ENCODE assay signal across 8 mouse cellular contexts in genomic region chr5:139793338-139794089, GRCm38 (mm10). TPM values are rescaled to one million over a fixed set of nuclear protein-coding genes. Genes with fewer than 3 reads are reported as not detected.
DNase-seq lines count a peak whose midpoint lies in the region; ATAC-seq lines count a peak whose summit lies in the region.

No protein-coding gene starts in this region.

- no peak for ATAC-seq in kidney, embryonic 15.5 days (replicated peaks; ENCODE audit: low FRiP score)

- WGBS in kidney, embryonic 15.5 days, result 37% methylated on average over 11 of the region's 11 CpGs
- 7% methylated on average over 11 of the region's 11 CpGs for WGBS in macrophage (ENCODE audit: missing documents)

- peak overlapping the region; percentile 42 for H3K27ac ChIP-seq in kidney, embryonic 15.5 days
- peak overlapping the region; percentile 72 for H3K27ac ChIP-seq in macrophage

- peak overlapping the region; percentile 86; the same call in 1 of the 2 replicates for H3K4me3 ChIP-seq in kidney, embryonic 15.5 days (replicated peaks)
- peak overlapping the region; percentile 83 for H3K4me3 ChIP-seq in macrophage (ENCODE audit: inconsistent target)

- peak overlapping the region; percentile 100 for H3K4me2 ChIP-seq in kidney, embryonic 15.5 days

- peaks cover 69% of the 10 kb centered on the region for H3K79me2 ChIP-seq in macrophage (ENCODE audit: inconsistent target)

- H3K36me3 ChIP-seq in kidney, embryonic 15.5 days, result no peaks in the 10 kb centered on the region
- peaks cover 15% of the 10 kb centered on the region; the same call in 1 of the 2 replicates for H3K36me3 ChIP-seq in macrophage (ENCODE audit: inconsistent target)

- peak overlapping the region; percentile 21; the same call in 1 of the 2 replicates for H3K9ac ChIP-seq in kidney, embryonic 15.5 days

- DNase-seq in adrenal gland, adult 2 months, result peak; percentile 63
- no peak for DNase-seq in adrenal gland, postnatal 4 days (ENCODE audit: low spot score in 2 of 2)
- DNase-seq in B cell, adult 2 months, result peak; percentile 46 to 50
- peak; percentile 83 to 85 for DNase-seq in heart, adult 18-20 months
- DNase-seq in layer of hippocampus, postnatal 10 days (ENCODE audit: low spot score in 2 of 2), result no peak
- no peak for DNase-seq in embryo, embryonic 10 days (ENCODE audit: low spot score)

- H3K27me3 ChIP-seq in kidney, embryonic 15.5 days, result no peaks in the 10 kb centered on the region

- H3K9me3 ChIP-seq in kidney, embryonic 15.5 days (replicated peaks), result no peaks in the 10 kb centered on the region

- H3K4me1 ChIP-seq in kidney, embryonic 15.5 days, result peaks cover 68% of the 10 kb centered on the region

RNA-seq across cellular contexts. Expression of gene Mafk, which starts 2.2 kb away (rescaled TPM):
- 10 to 100 TPM; 32.1 to 34.1 TPM for total RNA-seq in adrenal gland, adult 2 months (2021)
- polyA plus RNA-seq in adrenal gland, adult 2 months (2012; rRNA removed), result 28.8 and 29.8 TPM in 2 replicates
- total RNA-seq in adrenal gland, postnatal 4 days (2021), result 10 to 100 TPM; 21.9 to 23.2 TPM
- total RNA-seq in heart, adult 18-20 months (2021), result 10 to 100 TPM; 37.3 to 39.7 TPM
- polyA plus RNA-seq in kidney, embryonic 15.5 days (2015; fragmentation: Nextera tagmentation; extraction: Ambion mirVana), result 10.6 and 11.1 TPM in 2 replicates
- 100 to 1,000 TPM in 1 of 26 experiments, 10 to 100 TPM in 25; 23.0 to 116 (median 37.1) TPM for total RNA-seq in macrophage (2018; cell fraction: chromatin; rRNA removed)
- 10 to 100 TPM; 22.0 to 77.2 (median 26.9) TPM for total RNA-seq in macrophage (2018; cell fraction: cytosol; rRNA removed)
- 100 to 1,000 TPM in 1 of 26 experiments, 10 to 100 TPM in 25; 29.3 to 101 (median 41.7) TPM for total RNA-seq in macrophage (2018; cell fraction: nucleus; rRNA removed)
- 20.1 to 25.2 TPM (median 22.3 TPM) in 3 replicates for polyA plus RNA-seq in macrophage (2018)
- total RNA-seq in layer of hippocampus, postnatal 10 days (2021), result 10 to 100 TPM; 10.3 to 10.4 TPM

RNA-seq across cellular contexts. Expression of gene Ints1, which starts 18.0 kb away (rescaled TPM):
- 10 to 100 TPM; 50.6 to 55.9 TPM for total RNA-seq in adrenal gland, adult 2 months (2021)
- polyA plus RNA-seq in adrenal gland, adult 2 months (2012; rRNA removed), result 77.2 and 91.0 TPM in 2 replicates
- total RNA-seq in adrenal gland, postnatal 4 days (2021), result 10 to 100 TPM; 52.8 to 65.7 TPM
- 10 to 100 TPM; 37.7 to 39.5 TPM for total RNA-seq in heart, adult 18-20 months (2021)
- 26.1 and 27.7 TPM in 2 replicates for polyA plus RNA-seq in kidney, embryonic 15.5 days (2015; fragmentation: Nextera tagmentation; extraction: Ambion mirVana)
- total RNA-seq in macrophage (2018; cell fraction: chromatin; rRNA removed), result 100 to 1,000 TPM in 12 of 26 experiments, 10 to 100 TPM in 14; 35.7 to 154 (median 94.9) TPM
- total RNA-seq in macrophage (2018; cell fraction: cytosol; rRNA removed), result 10 to 100 TPM; 10.3 to 26.7 (median 18.2) TPM
- 10 to 100 TPM; 18.8 to 86.4 (median 44.8) TPM for total RNA-seq in macrophage (2018; cell fraction: nucleus; rRNA removed)
- 14.7 to 19.1 TPM (median 17.1 TPM) in 3 replicates for polyA plus RNA-seq in macrophage (2018)
- total RNA-seq in layer of hippocampus, postnatal 10 days (2021), result 10 to 100 TPM; 91.7 to 93.3 TPM

RNA-seq across cellular contexts. Expression of gene Tmem184a, which starts 26.2 kb away (rescaled TPM):
- under 1 TPM; 0.17 TPM for total RNA-seq in adrenal gland, adult 2 months (2021)
- 0.43 and 1.5 TPM in 2 replicates for polyA plus RNA-seq in adrenal gland, adult 2 months (2012; rRNA removed)
- 1 to 10 TPM; 1.5 to 3.9 TPM for total RNA-seq in adrenal gland, postnatal 4 days (2021)
- total RNA-seq in heart, adult 18-20 months (2021), result under 1 TPM; 0.21 to 0.60 TPM
- 5.8 and 7.2 TPM in 2 replicates for polyA plus RNA-seq in kidney, embryonic 15.5 days (2015; fragmentation: Nextera tagmentation; extraction: Ambion mirVana)
- total RNA-seq in macrophage (2018; cell fraction: chromatin; rRNA removed), result under 1 TPM in 1 of 26 experiments, not detected in 25; 0.21 TPM
- total RNA-seq in macrophage (2018; cell fraction: cytosol; rRNA removed), result not detected
- not detected for total RNA-seq in macrophage (2018; cell fraction: nucleus; rRNA removed)
- not detected in 3 replicates for polyA plus RNA-seq in macrophage (2018)
- total RNA-seq in layer of hippocampus, postnatal 10 days (2021), result under 1 TPM in 1 of 2 experiments, not detected in 1; 0.85 TPM

RNA-seq across cellular contexts. Expression of gene Gm26938, which starts 32.7 kb away (rescaled TPM):
- total RNA-seq in adrenal gland, adult 2 months (2021), result not detected
- not detected in 2 replicates for polyA plus RNA-seq in adrenal gland, adult 2 months (2012; rRNA removed)
- total RNA-seq in adrenal gland, postnatal 4 days (2021), result not detected
- total RNA-seq in heart, adult 18-20 months (2021), result not detected
- not detected in 2 replicates for polyA plus RNA-seq in kidney, embryonic 15.5 days (2015; fragmentation: Nextera tagmentation; extraction: Ambion mirVana)
- not detected for total RNA-seq in macrophage (2018; cell fraction: chromatin; rRNA removed)
- total RNA-seq in macrophage (2018; cell fraction: cytosol; rRNA removed), result not detected
- total RNA-seq in macrophage (2018; cell fraction: nucleus; rRNA removed), result not detected
- not detected in 3 replicates for polyA plus RNA-seq in macrophage (2018)
- total RNA-seq in layer of hippocampus, postnatal 10 days (2021), result not detected

RNA-seq across cellular contexts. Expression of gene Psmg3, which starts 33.2 kb away (rescaled TPM):
- total RNA-seq in adrenal gland, adult 2 months (2021), result 10 to 100 TPM; 14.8 to 21.5 TPM
- polyA plus RNA-seq in adrenal gland, adult 2 months (2012; rRNA removed), result 18.3 and 20.8 TPM in 2 replicates
- 10 to 100 TPM; 19.7 to 22.2 TPM for total RNA-seq in adrenal gland, postnatal 4 days (2021)
- 10 to 100 TPM in 1 of 2 experiments, 1 to 10 TPM in 1; 8.1 to 10.1 TPM for total RNA-seq in heart, adult 18-20 months (2021)
- polyA plus RNA-seq in kidney, embryonic 15.5 days (2015; fragmentation: Nextera tagmentation; extraction: Ambion mirVana), result 74.0 and 77.8 TPM in 2 replicates
- 10 to 100 TPM in 7 of 26 experiments, 1 to 10 TPM in 19; 1.8 to 13.1 (median 6.9) TPM for total RNA-seq in macrophage (2018; cell fraction: chromatin; rRNA removed)
- 10 to 100 TPM in 23 of 26 experiments, 1 to 10 TPM in 3; 7.5 to 25.4 (median 18.2) TPM for total RNA-seq in macrophage (2018; cell fraction: cytosol; rRNA removed)
- 10 to 100 TPM in 16 of 26 experiments, 1 to 10 TPM in 10; 1.8 to 21.2 (median 11.5) TPM for total RNA-seq in macrophage (2018; cell fraction: nucleus; rRNA removed)
- 5.1 to 28.7 TPM (median 20.8 TPM) in 3 replicates for polyA plus RNA-seq in macrophage (2018)
- total RNA-seq in layer of hippocampus, postnatal 10 days (2021), result 10 to 100 TPM; 16.1 to 23.2 TPM

Comparison
In these comparisons a context has a peak if more than half of its experiments do, and no peak if none do; other contexts are left out.
1. DNase-seq: peak in adrenal gland, adult 2 months (single experiment), B cell, adult 2 months (2 of 2) and heart, adult 18-20 months (2 of 2); none in adrenal gland, postnatal 4 days (0 of 2), layer of hippocampus, postnatal 10 days (0 of 2) and embryo, embryonic 10 days (single experiment).